Mouse (Mus musculus) lung, postnatal 0 days (tissue): Measurements from ENCODE around the gene Mb21d2. TPM values are rescaled to one million over a fixed set of nuclear protein-coding genes. Genes with fewer than 3 reads are reported as not detected.

Experiments used
- ATAC-seq: fragments of 200-750 bp; cut with Nextera tagmentation; 2 replicates; pipeline ENCODE4 v1.8.0; 2017; ENCODE audit warnings: moderate library complexity
- DNase-seq: peaks from one replicate; pipeline ENCODE4 v3.0.0-alpha.2; 2016; ENCODE audit warnings: low spot score
- H3K27ac ChIP-seq: fragments of 300-500 bp; sonication (generic); 2 replicates; pipeline ENCODE4 v1.5.1; 2014; ENCODE audit warnings: antibody characterized with exemption, mild to moderate bottlenecking, low read length, mixed read lengths
- H3K27me3 ChIP-seq: fragments of 300-500 bp; sonication (generic); replicated peaks from 2 replicates; pipeline ENCODE4 v1.6.1; 2014; ENCODE audit warnings: low read length, mixed read lengths; ENCODE audit not compliant: insufficient read depth
- H3K36me3 ChIP-seq: fragments of 300-500 bp; sonication (generic); 2 replicates; pipeline ENCODE4 v1.6.1; 2014; ENCODE audit warnings: low read length, mixed read lengths; ENCODE audit not compliant: insufficient read depth
- H3K4me1 ChIP-seq: fragments of 300-500 bp; sonication (generic); 2 replicates; pipeline ENCODE4 v1.6.1; 2014; ENCODE audit warnings: antibody characterized with exemption, low read depth, low read length, mixed read lengths; ENCODE audit not compliant: insufficient read depth
- H3K4me2 ChIP-seq: fragments of 300-500 bp; sonication (generic); replicated peaks from 2 replicates; pipeline ENCODE4 v1.6.1; 2014; ENCODE audit warnings: low read depth, mild to moderate bottlenecking, low read length, moderate library complexity, mixed read lengths
- H3K4me3 ChIP-seq: fragments of 300-500 bp; sonication (generic); 2 replicates; pipeline ENCODE4 v1.5.1; 2014; ENCODE audit warnings: low read depth, low read length
- H3K9ac ChIP-seq: fragments of 300-500 bp; sonication (generic); replicated peaks from 2 replicates; pipeline ENCODE4 v1.6.1; 2014; ENCODE audit warnings: low read depth, mild to moderate bottlenecking
- H3K9me3 ChIP-seq: fragments of 300-500 bp; sonication (generic); 2 replicates; pipeline ENCODE4 v1.6.1; 2016; ENCODE audit warnings: low read length, mixed read lengths
- CTCF ChIP-seq: IDR thresholded peaks from 2 replicates; pipeline ENCODE4 v1.5.1; 2016; ENCODE audit warnings: antibody characterized with exemption, mild to moderate bottlenecking
- EP300 ChIP-seq: IDR thresholded peaks from 2 replicates; pipeline ENCODE4 v1.6.1; 2016; ENCODE audit warnings: antibody characterized with exemption, mild to moderate bottlenecking, control low read depth
- WGBS: fragments of 180-500 bp; shearing (Covaris S2); extraction: QIAGEN DNeasy Blood & Tissue Kit; methylation state at CpG from one replicate; pipeline ENCODE4 v1.1.7; 2014; 5-methylcytosine and 5-hydroxymethylcytosine counted together
- polyA plus RNA-seq: library from polyadenylated mRNA; unstranded; fragments of >200 nt; fragmentation: Nextera tagmentation; extraction: Ambion mirVana; gene quantifications from 2 replicates; pipeline ENCODE4 v1.2.1, GENCODE M21; 2015

The Mb21d2 gene
- polyA plus RNA-seq, 1 experiment from 2014 or later, result 3.8 TPM

- 72% methylated on average over 11 of the region's 11 CpGs for WGBS
- TF ChIP-seq CTCF, result no peak
- no peak for TF ChIP-seq EP300
- Histone ChIP-seq H3K4me2 (no peak overlapping the region), H3K4me3 (no peak overlapping the region), H3K9me3 (no peaks in the 10 kb centered on the region), H3K9ac (no peak overlapping the region), H3K36me3 (no peaks in the 10 kb centered on the region), H3K27me3 (no peaks in the 10 kb centered on the region), H3K27ac (peak overlapping the region; percentile 34), H3K4me1 (no peaks in the 10 kb centered on the region)
- DNase-seq (no peak), ATAC-seq (no peak)
These were observed 23.7 kb downstream of the Mb21d2 start for GRCm38 (mm10) chr16:28905567-28906289.

- ATAC-seq (no peak), DNase-seq (no peak)
- WGBS, result 84% methylated on average over 14 of the region's 14 CpGs
- H3K4me3 ChIP-seq, result no peak overlapping the region
- no peaks in the 10 kb centered on the region for H3K9me3 ChIP-seq
- H3K27me3 ChIP-seq, result no peaks in the 10 kb centered on the region
- H3K9ac ChIP-seq, result no peak overlapping the region
- no peaks in the 10 kb centered on the region for H3K36me3 ChIP-seq
- H3K4me2 ChIP-seq, result no peak overlapping the region
- peaks cover 10% of the 10 kb centered on the region; the same call in 1 of the 2 replicates for H3K4me1 ChIP-seq
- H3K27ac ChIP-seq, result no peak overlapping the region
- TF ChIP-seq CTCF (no peak), EP300 (no peak)
These were observed 26.6 kb downstream of the Mb21d2 start for GRCm38 (mm10) chr16:28902620-28903565.

- Histone ChIP-seq H3K36me3 (no peaks in the 10 kb centered on the region), H3K9me3 (no peaks in the 10 kb centered on the region), H3K27ac (no peak overlapping the region), H3K4me2 (peak overlapping the region; percentile 20; the same call in 1 of the 2 replicates), H3K9ac (no peak overlapping the region), H3K27me3 (no peaks in the 10 kb centered on the region), H3K4me3 (no peak overlapping the region), H3K4me1 (peaks cover 10% of the 10 kb centered on the region; the same call in 1 of the 2 replicates)
- WGBS, result 71% methylated on average over 4 of the region's 4 CpGs
- TF ChIP-seq EP300, result no peak
- DNase-seq (no peak), ATAC-seq (no peak)
These were observed 30.3 kb downstream of the Mb21d2 start for GRCm38 (mm10) chr16:28899161-28899540.

GRCm38 (mm10) chr16:28898509-28899160 is 30.8 kb downstream of the Mb21d2 start:
- Histone ChIP-seq H3K9me3 (no peaks in the 10 kb centered on the region), H3K27ac (0 out of 2 replicates have a peak overlapping the region, but pooled peaks have one; percentile 16), H3K36me3 (no peaks in the 10 kb centered on the region), H3K27me3 (no peaks in the 10 kb centered on the region), H3K4me3 (no peak overlapping the region), H3K4me1 (peaks cover 10% of the 10 kb centered on the region; the same call in 1 of the 2 replicates), H3K4me2 (peak overlapping the region; percentile 20; the same call in 1 of the 2 replicates), H3K9ac (no peak overlapping the region)
- ATAC-seq, result peak; percentile 68
- TF ChIP-seq EP300 (no peak), CTCF (peak; percentile 65)
- 7% methylated on average over 15 of the region's 15 CpGs for WGBS
- peak; percentile 52 for DNase-seq

GRCm38 (mm10) chr16:28896571-28896970 is 32.9 kb downstream of the Mb21d2 start:
- Histone ChIP-seq H3K4me2 (no peak overlapping the region), H3K4me1 (peaks cover 10% of the 10 kb centered on the region; the same call in 1 of the 2 replicates), H3K4me3 (no peak overlapping the region), H3K36me3 (no peaks in the 10 kb centered on the region), H3K9ac (no peak overlapping the region), H3K9me3 (no peaks in the 10 kb centered on the region), H3K27ac (no peak overlapping the region), H3K27me3 (no peaks in the 10 kb centered on the region)
- TF ChIP-seq EP300 (no peak), CTCF (no peak)
- no peak for ATAC-seq
- DNase-seq, result no peak
- WGBS, result 96% methylated on average over 7 of the region's 7 CpGs

- Histone ChIP-seq H3K27ac (no peak overlapping the region), H3K4me3 (no peak overlapping the region), H3K36me3 (no peaks in the 10 kb centered on the region), H3K9me3 (0 out of 2 replicates have a peak, but pooled peaks cover 2% of the 10 kb centered on the region), H3K4me2 (no peak overlapping the region), H3K9ac (no peak overlapping the region), H3K27me3 (no peaks in the 10 kb centered on the region), H3K4me1 (peaks cover 10% of the 10 kb centered on the region; the same call in 1 of the 2 replicates)
- DNase-seq, result peak; percentile 11
- ATAC-seq, result no peak
- 76% methylated on average over 6 of the region's 6 CpGs for WGBS
- TF ChIP-seq CTCF, result no peak
- TF ChIP-seq EP300, result no peak
These were observed 34.6 kb downstream of the Mb21d2 start for GRCm38 (mm10) chr16:28894872-28895271.
